Mouse (Mus musculus) spleen, adult 2 months (tissue): ENCODE data around the gene Cadm1.

Source experiments
- CTCF ChIP-seq: fragments of 200-500 bp; IDR thresholded peaks from 2 replicates; pipeline ENCODE4 v1.5.1; 2011; ENCODE audit warnings: mild to moderate bottlenecking, inconsistent platforms; ENCODE audit not compliant: insufficient read depth, insufficient read length, insufficient replicate concordance; ENCODE audit errors: extremely low read depth
- POLR2A ChIP-seq: fragments of 200-500 bp; IDR thresholded peaks from 2 replicates; pipeline ENCODE4 v1.6.1; 2011; ENCODE audit warnings: low read depth, low read length, inconsistent platforms

- no peak for TF ChIP-seq POLR2A
- no peak for TF ChIP-seq CTCF
Measured at GRCm38 (mm10) chr9:47786642-47787041, 256.7 kb downstream of the Cadm1 start.
